Mouse (Mus musculus) kidney, adult 8-10 months (tissue): Measurements from ENCODE around the gene Zfp874a.
"Not testable (repeated sequence)": the region's sequence is repeated elsewhere in the genome, so short reads cannot be mapped to it uniquely, and the experiment has no call there.

ENCODE experiments used
- DNase-seq, 2 experiments: peaks; one replicate each; pipeline ENCODE4 v3.0.0; 2022

Zfp874a gene

GRCm38 (mm10) chr13:67451172-67452020 lies at the start of gene Zfp874a:
TSS of gene Zfp874a (minus strand) at chr13:67451624.
- peak; percentile 95 for DNase-seq

DNA sequence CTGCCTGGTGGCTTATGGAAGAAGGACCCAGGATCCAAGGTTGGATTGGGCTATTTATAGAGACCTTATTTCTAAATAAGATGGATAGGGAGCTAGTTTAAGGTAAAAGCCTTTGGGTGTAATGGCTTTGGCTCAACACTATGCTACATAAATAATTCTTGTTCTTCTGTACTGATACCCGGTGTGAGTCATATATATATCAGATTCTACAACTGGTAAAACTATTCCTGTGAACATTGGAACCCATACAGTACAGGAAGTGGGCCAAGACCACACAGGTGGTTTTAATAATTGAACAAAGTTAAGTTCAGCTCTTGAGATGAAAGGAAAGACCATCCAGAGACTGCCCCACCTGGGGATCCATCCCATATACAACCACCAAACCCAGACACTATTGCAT lies 49.5 kb upstream of the Zfp874a start:
- DNase-seq: no peak

GRCm38 (mm10) chr13:67500084-67500719 lies 48.8 kb upstream of the Zfp874a start, which contains the start of gene Zfp58:
TSS of gene Zfp58 (minus strand) at chr13:67500555.
- peak; percentile 86 to 88 for DNase-seq

DNA sequence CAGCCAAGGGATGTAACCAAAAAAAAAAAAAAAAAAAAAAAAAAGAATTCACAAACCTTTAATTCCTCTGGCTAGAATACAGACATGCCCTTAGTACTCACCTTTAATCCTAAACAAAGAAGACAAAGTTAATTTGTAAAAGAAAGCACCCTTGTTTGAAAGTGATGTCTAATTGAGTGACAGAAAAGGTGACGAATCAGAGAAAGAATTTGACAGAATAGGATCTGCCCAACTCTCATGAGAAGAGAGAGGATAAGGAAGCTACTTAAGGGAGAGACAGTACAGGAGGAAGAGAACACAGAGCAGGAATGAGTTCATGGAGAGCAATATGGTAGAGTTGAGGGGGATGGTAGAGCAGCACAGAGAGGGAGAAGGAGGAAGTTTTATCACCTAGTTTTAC lies 44.2 kb upstream of the Zfp874a start:
- peak in 1 of 2 experiments; percentile 3 for DNase-seq

GRCm38 (mm10) chr13:67484424-67484811 lies 33.0 kb upstream of the Zfp874a start:
- no peak for DNase-seq

- peak; percentile 93 for DNase-seq
Measured at GRCm38 (mm10) chr13:67483625-67484423, 32.4 kb upstream of the Zfp874a start, which contains the start of gene Zfp874b. TSS of gene Zfp874b (minus strand) at chr13:67484258.

- DNase-seq: no peak
Measured at GRCm38 (mm10) chr13:67481528-67481927, 30.1 kb upstream of the Zfp874a start.

DNA sequence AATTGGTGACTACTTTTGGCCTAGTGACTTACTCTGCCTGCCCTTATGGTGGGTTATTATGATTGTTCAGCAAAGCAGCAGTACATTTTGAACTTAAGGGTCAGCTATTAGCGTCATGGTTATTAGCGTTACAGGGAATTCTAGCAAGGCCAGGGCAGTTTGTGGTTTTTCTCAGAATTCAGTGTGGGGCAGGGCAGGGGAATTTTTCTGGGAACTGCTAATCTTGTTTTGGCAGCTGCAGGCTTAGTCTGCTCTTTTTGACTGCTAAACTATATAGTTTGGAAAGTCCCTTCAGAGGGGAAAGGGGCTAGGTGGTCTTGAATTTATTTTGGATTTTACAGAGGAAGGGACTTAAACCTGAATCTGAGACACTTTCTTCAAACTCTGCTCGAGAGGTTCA lies 17.9 kb upstream of the Zfp874a start:
- DNase-seq: no peak

- not testable (repeated sequence) for DNase-seq
Measured at GRCm38 (mm10) chr13:67463506-67464185, 12.2 kb upstream of the Zfp874a start.

DNA sequence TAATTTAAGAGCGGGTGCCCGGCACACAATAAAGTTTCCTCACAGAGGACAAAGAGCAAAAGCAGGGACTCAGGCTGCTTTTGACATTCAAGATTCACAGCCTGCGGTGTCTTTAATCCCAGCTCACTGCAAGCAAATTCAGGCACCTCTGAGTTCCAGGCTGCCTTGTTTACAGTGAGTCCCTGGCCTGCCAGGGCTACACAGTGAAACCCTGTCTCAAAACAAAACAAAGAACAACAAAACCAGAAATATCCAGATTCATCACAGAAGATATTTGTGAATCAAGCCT lies 541 bp upstream of the Zfp874a start:
- DNase-seq: no peak

GRCm38 (mm10) chr13:67437095-67437494 lies 14.3 kb downstream of the Zfp874a start:
- not testable (repeated sequence) for DNase-seq

DNA sequence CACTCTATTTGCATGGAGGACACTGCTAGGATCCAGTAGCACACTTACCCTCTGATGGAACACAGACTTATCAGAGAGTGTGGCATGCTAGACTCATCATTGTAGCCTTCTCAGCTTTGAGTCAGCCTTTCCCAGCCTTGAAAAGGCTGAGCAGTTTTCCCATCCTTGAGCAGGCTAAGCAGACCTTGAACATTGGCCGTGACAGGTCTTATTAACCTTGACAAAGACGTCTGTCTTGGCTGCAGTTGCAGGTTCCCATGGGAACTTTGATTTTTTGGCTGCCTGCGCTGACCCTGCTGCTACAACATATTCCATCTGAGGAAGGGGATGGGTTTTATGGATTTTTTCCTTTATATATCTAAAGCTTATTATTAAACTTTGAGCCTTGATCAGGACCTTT lies 23.3 kb downstream of the Zfp874a start:
- DNase-seq: no peak

GRCm38 (mm10) chr13:67425699-67426098 lies 25.7 kb downstream of the Zfp874a start:
- DNase-seq: not testable (repeated sequence)

GRCm38 (mm10) chr13:67422532-67422931 lies 28.9 kb downstream of the Zfp874a start:
- DNase-seq: not testable (repeated sequence)

- peak; percentile 38 to 56 for DNase-seq
Measured at GRCm38 (mm10) chr13:67421207-67421857, 30.1 kb downstream of the Zfp874a start, which contains the start of gene Zfp459. TSS of gene Zfp459 (minus strand) at chr13:67421418.

- no peak for DNase-seq
Measured at GRCm38 (mm10) chr13:67420558-67421206, 30.7 kb downstream of the Zfp874a start.

DNA sequence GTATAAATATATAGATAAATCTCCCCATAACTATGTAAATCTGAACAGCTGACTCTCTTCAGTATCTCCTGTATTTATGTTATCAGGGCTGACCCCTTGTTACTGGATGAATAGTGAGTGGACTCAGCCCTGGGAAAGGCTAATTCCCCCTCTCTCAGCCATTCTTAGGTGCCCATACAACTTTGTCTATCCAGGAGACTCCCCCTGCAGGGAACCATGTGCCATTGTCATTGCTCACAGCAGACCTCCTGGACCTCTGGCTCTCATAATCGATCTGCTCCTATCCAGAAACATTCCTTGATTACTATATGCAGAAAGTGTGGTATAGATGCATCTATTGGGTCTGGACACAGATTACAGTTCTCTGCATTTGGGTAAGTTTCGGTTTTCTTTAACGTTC lies 34.6 kb downstream of the Zfp874a start:
- DNase-seq: no peak

DNA sequence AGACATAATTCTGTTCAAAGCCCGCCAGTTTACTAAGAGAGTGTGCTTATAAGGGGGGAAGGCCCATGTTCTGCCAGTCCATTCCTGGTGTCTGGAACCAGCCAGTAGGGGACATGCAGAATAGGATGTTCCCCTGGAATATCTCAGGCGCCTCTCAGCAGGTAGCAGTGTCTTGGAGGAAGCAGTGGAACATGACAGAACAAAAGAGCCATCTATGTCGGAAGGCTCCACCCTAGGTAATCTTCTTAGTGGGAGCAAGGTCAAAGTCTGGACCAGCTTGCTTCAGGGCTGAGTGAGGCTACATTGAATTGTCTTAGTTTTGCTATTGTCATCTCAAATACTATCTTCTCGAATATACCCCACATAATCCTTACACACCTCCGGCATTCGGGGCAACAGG lies 35.7 kb downstream of the Zfp874a start:
- no peak for DNase-seq

DNA sequence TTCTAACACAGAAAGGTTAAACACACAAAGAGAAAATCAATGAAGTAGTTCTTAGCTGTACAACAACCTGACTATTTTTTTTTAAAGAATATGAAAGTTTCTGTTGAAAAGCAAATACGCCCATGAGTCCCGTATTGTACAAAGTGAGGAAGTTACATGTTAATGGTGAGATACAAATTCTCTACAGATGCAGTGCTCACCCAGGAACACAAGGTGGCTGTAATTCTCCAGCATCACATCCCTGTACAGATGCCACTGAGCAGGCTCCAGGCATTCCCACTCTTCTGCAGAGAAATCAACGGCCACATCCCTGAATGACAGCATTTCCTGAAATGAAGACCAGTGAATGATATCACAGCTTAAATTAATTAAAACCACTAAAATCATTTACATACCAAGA lies 37.8 kb downstream of the Zfp874a start:
- DNase-seq: not testable (repeated sequence)

- peak; percentile 69 to 77 for DNase-seq
Measured at GRCm38 (mm10) chr13:67399183-67399903, 52.1 kb downstream of the Zfp874a start, which contains the start of gene Zfp429. TSS of gene Zfp429 (minus strand) at chr13:67399819.

GRCm38 (mm10) chr13:67376255-67376654 lies 75.2 kb downstream of the Zfp874a start:
- DNase-seq: not testable (repeated sequence)
